Mouse (Mus musculus): ENCODE results near the gene Tcf15. TPM values are rescaled to one million over a fixed set of nuclear protein-coding genes. Genes with fewer than 3 reads are reported as not detected.

Tcf15 gene
- polyA plus RNA-seq, 1 experiment: 2.1 TPM

DNA sequence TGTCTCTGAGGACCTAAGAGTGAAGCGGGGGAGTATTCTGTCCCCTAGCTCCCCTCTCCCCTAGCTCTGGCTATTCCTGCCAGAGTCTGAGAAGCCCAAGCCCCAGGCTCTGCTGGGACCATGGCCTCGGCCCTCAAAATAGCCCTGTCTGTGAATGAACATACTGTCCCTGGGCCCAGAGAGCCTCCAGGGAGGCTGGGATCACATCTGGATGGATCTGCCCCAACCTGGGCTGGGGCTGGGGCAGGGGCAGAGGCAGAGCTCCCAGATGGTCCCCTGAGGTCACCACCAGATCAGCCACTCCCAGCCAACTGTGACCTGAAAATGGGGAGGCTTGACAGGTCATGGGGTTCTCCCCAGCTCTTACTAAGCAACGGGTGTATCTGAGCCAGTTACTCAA is 3.7 kb downstream of the Tcf15 start:
- no peaks in the 10 kb centered on the region for H3K4me1 ChIP-seq (ENCODE audit: control insufficient read depth, insufficient read depth, low read length)
- H3K4me3 ChIP-seq (replicated peaks; ENCODE audit: control insufficient read depth, low read depth, low read length): no peak overlapping the region
- 70% methylated on average over 3 of the region's 3 CpGs for WGBS
- no peak for TF ChIP-seq CTCF (IDR thresholded peaks at IDR 0.05; ENCODE audit: control insufficient read depth, insufficient read depth, low read length)
- H3K27ac ChIP-seq (ENCODE audit: control insufficient read depth, insufficient read depth, low read depth, low read length, poor library complexity): no peak overlapping the region

DNA sequence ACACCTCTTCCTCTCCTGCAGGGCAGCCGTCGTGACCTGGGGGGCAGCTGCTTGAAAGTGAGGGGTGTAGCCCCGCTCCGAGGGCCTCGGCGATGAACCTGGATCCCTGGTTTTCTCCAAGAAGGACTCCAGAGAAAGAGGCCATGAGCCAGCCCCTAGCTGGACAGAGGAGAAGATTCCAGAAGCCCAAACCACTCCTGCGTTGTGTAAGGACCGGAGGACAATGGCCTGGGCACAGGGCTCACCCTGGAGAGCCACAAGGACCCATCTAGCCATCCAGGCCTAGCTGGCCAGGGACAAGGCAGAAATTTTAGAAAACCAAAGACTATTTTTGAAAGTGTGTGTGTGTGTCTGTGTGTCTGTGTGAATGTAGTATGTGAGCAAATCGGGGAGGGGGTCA is 5.3 kb downstream of the Tcf15 start:
- no peaks in the 10 kb centered on the region for H3K4me1 ChIP-seq (ENCODE audit: control insufficient read depth, insufficient read depth, low read length)
- WGBS: 93% methylated on average over 9 of the region's 9 CpGs
- no peak overlapping the region for H3K27ac ChIP-seq (ENCODE audit: control insufficient read depth, insufficient read depth, low read depth, low read length, poor library complexity)
- no peak overlapping the region for H3K4me3 ChIP-seq (replicated peaks; ENCODE audit: control insufficient read depth, low read depth, low read length)
- TF ChIP-seq POLR2A (IDR thresholded peaks at IDR 0.05; ENCODE audit: borderline replicate concordance, control insufficient read depth, low read depth, low read length): no peak
- TF ChIP-seq CTCF (IDR thresholded peaks at IDR 0.05; ENCODE audit: control insufficient read depth, insufficient read depth, low read length): no peak

DNA sequence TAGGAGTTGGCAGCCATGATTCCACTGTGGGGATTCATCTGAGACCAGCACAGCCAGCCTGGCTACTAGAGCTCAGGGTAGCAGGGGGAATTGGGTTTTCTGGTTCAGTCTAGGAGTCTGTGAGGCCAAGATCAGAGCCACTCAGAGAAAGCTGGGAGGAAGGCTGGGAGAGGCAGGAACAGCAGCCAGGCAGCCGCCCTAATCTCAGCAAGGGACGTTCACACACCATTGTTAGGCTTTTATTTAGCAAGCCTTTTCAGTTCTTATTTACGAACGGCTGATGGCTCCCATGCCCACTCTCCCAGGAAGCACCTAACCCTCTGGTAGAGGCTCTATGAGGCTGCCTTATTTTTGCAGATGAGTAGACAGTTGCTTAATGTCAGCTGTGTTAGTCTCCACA is 6.5 kb downstream of the Tcf15 start:
- Histone ChIP-seq H3K4me3 (replicated peaks; ENCODE audit: control insufficient read depth, low read depth, low read length) (no peak overlapping the region), H3K4me1 (ENCODE audit: control insufficient read depth, insufficient read depth, low read length) (no peaks in the 10 kb centered on the region; the same call in 1 of the 2 replicates), H3K27ac (ENCODE audit: control insufficient read depth, insufficient read depth, low read depth, low read length, poor library complexity) (no peak overlapping the region)
- WGBS: 92% methylated on average over 4 of the region's 4 CpGs
- TF ChIP-seq POLR2A (IDR thresholded peaks at IDR 0.05; ENCODE audit: borderline replicate concordance, control insufficient read depth, low read depth, low read length) (no peak), CTCF (IDR thresholded peaks at IDR 0.05; ENCODE audit: control insufficient read depth, insufficient read depth, low read length) (no peak)

DNA sequence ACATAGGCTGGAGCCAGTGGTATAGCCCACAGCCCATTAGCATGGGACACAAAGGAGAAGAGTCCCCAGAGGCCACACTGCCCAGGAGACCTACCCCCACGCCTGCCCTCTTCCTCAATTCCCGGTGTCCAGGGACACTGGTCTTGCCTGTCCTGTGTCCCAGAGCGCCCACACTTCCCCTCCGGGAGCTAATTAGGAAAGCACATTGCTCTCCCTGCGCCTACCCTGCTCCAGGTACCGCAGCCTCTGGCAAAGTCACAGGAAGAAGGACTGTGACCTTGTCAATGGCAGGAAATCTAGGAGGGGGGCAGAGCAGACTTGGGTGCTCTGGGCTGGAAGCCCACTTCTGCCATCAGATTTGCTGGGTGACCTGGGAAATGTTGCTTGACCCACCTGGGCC is 7.0 kb downstream of the Tcf15 start:
- no peak for TF ChIP-seq POLR2A (IDR thresholded peaks at IDR 0.05; ENCODE audit: borderline replicate concordance, control insufficient read depth, low read depth, low read length)
- no peak for TF ChIP-seq CTCF (IDR thresholded peaks at IDR 0.05; ENCODE audit: control insufficient read depth, insufficient read depth, low read length)
- Histone ChIP-seq H3K27ac (ENCODE audit: control insufficient read depth, insufficient read depth, low read depth, low read length, poor library complexity) (no peak overlapping the region), H3K4me1 (ENCODE audit: control insufficient read depth, insufficient read depth, low read length) (no peaks in the 10 kb centered on the region; the same call in 1 of the 2 replicates), H3K4me3 (replicated peaks; ENCODE audit: control insufficient read depth, low read depth, low read length) (no peak overlapping the region)
- 72% methylated on average over 6 of the region's 6 CpGs for WGBS

DNA sequence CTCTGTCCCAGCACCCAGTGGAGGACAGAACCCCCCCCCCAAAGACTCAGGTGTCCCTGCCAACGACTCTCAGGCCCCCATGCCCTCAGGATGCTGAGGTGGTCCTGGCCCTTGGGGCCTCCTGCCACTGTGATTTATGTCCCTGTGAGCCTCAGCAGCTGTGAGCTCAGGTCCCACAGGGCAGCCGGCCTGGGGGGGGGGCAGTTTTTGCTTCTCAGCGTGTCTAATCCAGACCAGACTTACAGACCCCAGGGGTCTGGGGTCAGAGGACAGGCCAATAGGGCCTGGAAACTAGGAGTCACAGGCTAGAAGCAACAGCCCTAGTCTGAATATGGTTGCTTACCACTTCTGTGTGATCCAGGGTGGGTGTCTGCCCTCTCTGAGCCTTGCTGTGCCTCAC is 10.0 kb downstream of the Tcf15 start:
- TF ChIP-seq POLR2A (IDR thresholded peaks at IDR 0.05; ENCODE audit: borderline replicate concordance, control insufficient read depth, low read depth, low read length) (no peak), CTCF (IDR thresholded peaks at IDR 0.05; ENCODE audit: control insufficient read depth, insufficient read depth, low read length) (no peak)
- 45% methylated on average over 3 of the region's 3 CpGs for WGBS
- Histone ChIP-seq H3K4me3 (replicated peaks; ENCODE audit: control insufficient read depth, low read depth, low read length) (no peak overlapping the region), H3K27ac (ENCODE audit: control insufficient read depth, insufficient read depth, low read depth, low read length, poor library complexity) (no peak overlapping the region), H3K4me1 (ENCODE audit: control insufficient read depth, insufficient read depth, low read length) (no peaks in the 10 kb centered on the region; the same call in 1 of the 2 replicates)

DNA sequence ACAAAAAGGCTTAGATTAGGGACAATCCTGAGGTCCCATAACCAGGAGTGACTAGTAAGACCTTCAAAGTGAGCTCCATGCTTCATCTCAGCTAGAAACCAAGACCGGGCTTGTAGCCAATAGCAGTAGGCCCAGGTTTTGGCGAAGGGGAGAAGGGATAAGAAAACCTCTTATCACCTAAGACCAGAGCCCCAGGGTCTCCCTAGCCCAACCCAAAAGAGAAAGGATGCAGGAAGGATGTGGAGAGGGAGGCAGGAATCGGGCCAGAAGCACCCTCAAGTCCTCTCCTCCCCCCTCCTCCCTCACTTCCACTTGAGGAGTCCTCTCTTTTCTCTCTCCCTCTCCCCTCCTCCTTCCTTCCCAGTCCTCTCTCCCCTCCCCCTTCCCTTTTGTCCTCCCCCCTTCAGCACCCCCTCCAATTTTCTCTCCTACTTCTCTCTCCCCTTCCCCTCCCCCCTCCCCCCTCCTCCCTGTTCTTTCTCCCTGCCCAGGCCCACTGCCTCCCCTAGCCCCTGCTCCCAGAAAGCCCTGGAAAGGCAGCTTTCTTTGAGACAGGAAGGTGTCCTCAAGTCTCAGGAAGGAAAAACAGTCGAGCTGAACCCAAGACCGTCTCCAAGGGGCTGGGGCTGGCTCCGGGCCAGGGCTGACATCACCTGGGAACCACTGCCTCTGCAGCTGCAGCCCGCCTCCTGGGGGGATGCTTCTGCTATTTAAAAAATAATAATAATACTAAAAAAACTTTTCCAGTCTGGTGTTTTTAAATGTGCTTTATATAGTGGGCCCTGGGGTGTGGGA is 12.2 kb downstream of the Tcf15 start:
- 11% methylated on average over 7 of the region's 7 CpGs for WGBS
- TF ChIP-seq POLR2A (IDR thresholded peaks at IDR 0.05; ENCODE audit: borderline replicate concordance, control insufficient read depth, low read depth, low read length): no peak
- no peak for TF ChIP-seq CTCF (IDR thresholded peaks at IDR 0.05; ENCODE audit: control insufficient read depth, insufficient read depth, low read length)
- no peak overlapping the region for H3K4me3 ChIP-seq (replicated peaks; ENCODE audit: control insufficient read depth, low read depth, low read length)
- no peak overlapping the region for H3K27ac ChIP-seq (ENCODE audit: control insufficient read depth, insufficient read depth, low read depth, low read length, poor library complexity)
- H3K4me1 ChIP-seq (ENCODE audit: control insufficient read depth, insufficient read depth, low read length): no peaks in the 10 kb centered on the region; the same call in 1 of the 2 replicates

DNA sequence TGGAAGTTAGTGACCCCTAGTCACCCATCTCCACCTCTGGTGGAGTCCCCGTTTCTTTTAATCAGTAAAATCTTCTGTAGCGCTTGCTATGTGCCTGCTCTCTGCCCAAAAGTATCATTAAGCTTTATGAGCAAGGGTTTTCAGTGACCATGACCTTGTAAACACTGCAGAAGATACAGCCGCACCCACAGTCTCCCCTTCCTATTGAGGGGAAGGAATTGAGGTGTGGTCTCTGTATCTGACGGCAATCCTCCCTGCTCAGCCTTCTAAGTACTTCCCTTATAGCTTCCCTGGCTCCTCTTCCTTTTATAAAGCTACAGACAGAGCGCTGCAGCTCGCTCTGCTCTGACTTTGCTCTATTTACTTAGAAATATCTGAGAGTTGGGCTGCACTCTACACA is 13.1 kb downstream of the Tcf15 start:
- 49% methylated on average over 6 of the region's 6 CpGs for WGBS
- no peak overlapping the region for H3K27ac ChIP-seq (ENCODE audit: control insufficient read depth, insufficient read depth, low read depth, low read length, poor library complexity)

DNA sequence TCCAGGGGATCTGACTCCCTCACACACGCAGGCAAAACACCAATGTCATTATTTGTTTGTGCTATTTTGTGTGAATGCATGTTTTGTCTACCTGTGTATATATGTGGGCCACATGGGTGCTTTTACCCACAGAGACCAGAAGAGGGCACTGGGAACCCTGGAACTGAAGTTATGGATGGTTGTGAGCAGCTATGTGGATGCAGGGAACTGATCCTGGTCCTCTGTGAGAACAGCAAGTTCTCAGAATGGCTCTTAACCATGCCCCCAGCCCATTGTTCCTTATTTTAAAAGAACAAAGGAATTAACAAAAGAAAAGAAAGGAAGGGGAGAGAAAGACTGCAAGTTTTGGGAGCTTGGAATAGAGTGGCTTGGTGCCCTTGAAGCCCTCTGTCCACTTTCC is 16.1 kb downstream of the Tcf15 start:
- H3K27ac ChIP-seq (ENCODE audit: control insufficient read depth, insufficient read depth, low read depth, low read length, poor library complexity): no peak overlapping the region
- no peaks in the 10 kb centered on the region; the same call in 1 of the 2 replicates for H3K4me1 ChIP-seq (ENCODE audit: control insufficient read depth, insufficient read depth, low read length)
- WGBS: 85% methylated on average over 1 of the region's 1 CpGs
- H3K4me3 ChIP-seq (replicated peaks; ENCODE audit: control insufficient read depth, low read depth, low read length): no peak overlapping the region
- no peak for TF ChIP-seq POLR2A (IDR thresholded peaks at IDR 0.05; ENCODE audit: borderline replicate concordance, control insufficient read depth, low read depth, low read length)
- no peak for TF ChIP-seq CTCF (IDR thresholded peaks at IDR 0.05; ENCODE audit: control insufficient read depth, insufficient read depth, low read length)

More for the DNA sequence above, 13.1 kb downstream of the Tcf15 start:
- TF ChIP-seq POLR2A (IDR thresholded peaks at IDR 0.05; ENCODE audit: borderline replicate concordance, control insufficient read depth, low read depth, low read length): no peak
- TF ChIP-seq CTCF (IDR thresholded peaks at IDR 0.05; ENCODE audit: control insufficient read depth, insufficient read depth, low read length): no peak
- Histone ChIP-seq H3K4me1 (ENCODE audit: control insufficient read depth, insufficient read depth, low read length) (no peaks in the 10 kb centered on the region; the same call in 1 of the 2 replicates), H3K4me3 (replicated peaks; ENCODE audit: control insufficient read depth, low read depth, low read length) (no peak overlapping the region)

Data from bone marrow, adult 2 months (tissue).